Mouse (Mus musculus): ENCODE measurements around the gene Ftl1.

Gene Ftl1

GRCm38 (mm10) chr7:45451344-45451982, 8.2 kb downstream of the Ftl1 start:
- DNase-seq (ENCODE audit: low spot score in 2 of 2): peak; percentile 56 to 61

- no peak for DNase-seq (ENCODE audit: low spot score in 2 of 2)
Observed at GRCm38 (mm10) chr7:45449974-45450373, 9.7 kb downstream of the Ftl1 start.

- DNase-seq (ENCODE audit: low spot score in 2 of 2): no peak
Observed at GRCm38 (mm10) chr7:45447325-45447990, 12.2 kb downstream of the Ftl1 start.

GRCm38 (mm10) chr7:45446589-45446988, 13.1 kb downstream of the Ftl1 start:
- no peak for DNase-seq (ENCODE audit: low spot score in 2 of 2)

GRCm38 (mm10) chr7:45443526-45444420, 15.9 kb downstream of the Ftl1 start:
- no peak for DNase-seq (ENCODE audit: low spot score in 2 of 2)

- no peak for DNase-seq (ENCODE audit: low spot score in 2 of 2)
Observed at GRCm38 (mm10) chr7:45437521-45438276, 22.0 kb downstream of the Ftl1 start, which contains the start of gene Ruvbl2. Gene Ruvbl2 (minus strand): TSS chr7:45438096.

GRCm38 (mm10) chr7:45437046-45437445, 22.6 kb downstream of the Ftl1 start:
- DNase-seq (ENCODE audit: low spot score in 2 of 2): no peak

- no peak for DNase-seq (ENCODE audit: low spot score in 2 of 2)
Observed at GRCm38 (mm10) chr7:45436444-45436843, 23.2 kb downstream of the Ftl1 start.

- DNase-seq (ENCODE audit: low spot score in 2 of 2): no peak
Observed at GRCm38 (mm10) chr7:45435038-45435437, 24.6 kb downstream of the Ftl1 start.

- DNase-seq (ENCODE audit: low spot score in 2 of 2): peak; percentile 99 to 100
Observed at GRCm38 (mm10) chr7:45434203-45435015, 25.3 kb downstream of the Ftl1 start, which contains the start of gene Gys1. Gene Gys1 (plus strand): TSS chr7:45434844.

GRCm38 (mm10) chr7:45433835-45434202, 25.9 kb downstream of the Ftl1 start:
- no peak for DNase-seq (ENCODE audit: low spot score in 2 of 2)

- DNase-seq (ENCODE audit: low spot score in 2 of 2): no peak
Observed at GRCm38 (mm10) chr7:45426556-45426955, 33.1 kb downstream of the Ftl1 start.

- no peak for DNase-seq (ENCODE audit: low spot score in 2 of 2)
Observed at GRCm38 (mm10) chr7:45421194-45421593, 38.5 kb downstream of the Ftl1 start.

GRCm38 (mm10) chr7:45420615-45420919, 39.1 kb downstream of the Ftl1 start, which contains the start of gene Lhb:
Gene Lhb (plus strand): TSS chr7:45420820.
- DNase-seq (ENCODE audit: low spot score in 2 of 2): no peak

- no peak for DNase-seq (ENCODE audit: low spot score in 2 of 2)
Observed at GRCm38 (mm10) chr7:45419859-45420614, 39.6 kb downstream of the Ftl1 start.

- DNase-seq (ENCODE audit: low spot score in 2 of 2): no peak
Observed at GRCm38 (mm10) chr7:45417962-45418492, 41.7 kb downstream of the Ftl1 start.

- no peak for DNase-seq (ENCODE audit: low spot score in 2 of 2)
Observed at GRCm38 (mm10) chr7:45415636-45416035, 44.0 kb downstream of the Ftl1 start.

GRCm38 (mm10) chr7:45414740-45415224, 44.9 kb downstream of the Ftl1 start:
- DNase-seq (ENCODE audit: low spot score in 2 of 2): no peak

GRCm38 (mm10) chr7:45413864-45414739, 45.6 kb downstream of the Ftl1 start:
- peak; percentile 52 to 58 for DNase-seq (ENCODE audit: low spot score in 2 of 2)

Data from urinary bladder, adult 18-20 months (tissue).